Mouse (Mus musculus): ENCODE results near the gene Dnmbp. TPM values are rescaled to one million over a fixed set of nuclear protein-coding genes. Genes with fewer than 3 reads are reported as not detected.

Gene Dnmbp
- 0.02 TPM in 1 of 2 replicates, not detected in the other for polyA plus RNA-seq (2012)

- H3K4me1 ChIP-seq (ENCODE audit: control insufficient read depth): peaks cover 9% of the 10 kb centered on the region
- no peaks in the 10 kb centered on the region for H3K36me3 ChIP-seq (ENCODE audit: control insufficient read depth)
- H3K9me3 ChIP-seq (ENCODE audit: control insufficient read depth, low read length): no peaks in the 10 kb centered on the region
- TF ChIP-seq TAL1 (IDR thresholded peaks at IDR 0.05; ENCODE audit: low read length): no peak
- no peak for TF ChIP-seq GATA1 (IDR thresholded peaks at IDR 0.05; ENCODE audit: low read length)
- H3K4me3 ChIP-seq (replicated peaks): peak within 1 kb of the TSS; percentile 64
- H3K27me3 ChIP-seq (ENCODE audit: control insufficient read depth): peaks cover 26% of the 10 kb centered on the region
Measured at GRCm38 (mm10) chr19:43939769-43940689, at the start of gene Dnmbp. TSS of gene Dnmbp (minus strand) at chr19:43940191.

- Histone ChIP-seq H3K4me1 (ENCODE audit: control insufficient read depth) (no peaks in the 10 kb centered on the region), H3K9me3 (ENCODE audit: control insufficient read depth, low read length) (no peaks in the 10 kb centered on the region), H3K36me3 (ENCODE audit: control insufficient read depth) (no peaks in the 10 kb centered on the region; the same call in 1 of the 2 replicates), H3K27me3 (ENCODE audit: control insufficient read depth) (peaks cover 9% of the 10 kb centered on the region), H3K4me3 (replicated peaks) (peak within 1 kb of the TSS; percentile 50)
- TF ChIP-seq GATA1 (IDR thresholded peaks at IDR 0.05; ENCODE audit: low read length): no peak
- TF ChIP-seq TAL1 (IDR thresholded peaks at IDR 0.05; ENCODE audit: low read length): no peak
Measured at GRCm38 (mm10) chr19:43986069-43986794, 46.2 kb upstream of the Dnmbp start, which contains the start of gene Cpn1. TSS of gene Cpn1 (minus strand) at chr19:43986556.

DNA sequence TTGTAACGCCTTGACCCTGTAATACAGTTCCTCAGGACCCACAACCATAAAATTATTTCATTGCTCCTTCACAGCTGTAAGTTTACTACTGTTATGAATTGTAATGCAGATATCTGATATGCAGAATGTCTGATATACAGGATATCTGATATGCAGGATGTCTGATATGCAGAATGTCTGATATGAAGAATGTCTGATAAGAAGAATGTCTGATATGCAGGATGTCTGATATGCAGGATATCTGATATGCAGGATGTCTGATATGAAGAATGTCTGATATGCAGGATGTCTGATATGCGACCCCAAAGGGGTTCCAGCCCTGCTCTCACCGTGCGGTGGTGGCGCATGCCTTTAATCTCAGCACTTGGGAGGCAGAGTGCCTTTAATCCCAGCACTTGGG is 42.0 kb upstream of the Dnmbp start:
- TF ChIP-seq GATA1 (IDR thresholded peaks at IDR 0.05; ENCODE audit: low read length): no peak
- TF ChIP-seq TAL1 (IDR thresholded peaks at IDR 0.05; ENCODE audit: low read length): no peak
- H3K27me3 ChIP-seq (ENCODE audit: control insufficient read depth): peaks cover 9% of the 10 kb centered on the region

GRCm38 (mm10) chr19:43980711-43981110 is 40.7 kb upstream of the Dnmbp start:
- TF ChIP-seq GATA1 (IDR thresholded peaks at IDR 0.05; ENCODE audit: low read length) (no peak), TAL1 (IDR thresholded peaks at IDR 0.05; ENCODE audit: low read length) (no peak)
- no peaks in the 10 kb centered on the region for H3K9me3 ChIP-seq (ENCODE audit: control insufficient read depth, low read length)
- H3K4me3 ChIP-seq (replicated peaks): no peak overlapping the region
- H3K36me3 ChIP-seq (ENCODE audit: control insufficient read depth): no peaks in the 10 kb centered on the region; the same call in 1 of the 2 replicates
- H3K4me1 ChIP-seq (ENCODE audit: control insufficient read depth): no peaks in the 10 kb centered on the region
- H3K27me3 ChIP-seq (ENCODE audit: control insufficient read depth): peaks cover under 1% of the 10 kb centered on the region; the same call in 1 of the 2 replicates

More for the DNA sequence above, 42.0 kb upstream of the Dnmbp start:
- H3K4me1 ChIP-seq (ENCODE audit: control insufficient read depth): no peaks in the 10 kb centered on the region
- no peak overlapping the region for H3K4me3 ChIP-seq (replicated peaks)
- no peaks in the 10 kb centered on the region for H3K9me3 ChIP-seq (ENCODE audit: control insufficient read depth, low read length)
- H3K36me3 ChIP-seq (ENCODE audit: control insufficient read depth): no peaks in the 10 kb centered on the region; the same call in 1 of the 2 replicates

GRCm38 (mm10) chr19:43977799-43978198 is 37.8 kb upstream of the Dnmbp start:
- Histone ChIP-seq H3K9me3 (ENCODE audit: control insufficient read depth, low read length) (no peaks in the 10 kb centered on the region), H3K36me3 (ENCODE audit: control insufficient read depth) (no peaks in the 10 kb centered on the region; the same call in 1 of the 2 replicates), H3K4me3 (replicated peaks) (no peak overlapping the region), H3K27me3 (ENCODE audit: control insufficient read depth) (no peaks in the 10 kb centered on the region), H3K4me1 (ENCODE audit: control insufficient read depth) (no peaks in the 10 kb centered on the region)
- TF ChIP-seq GATA1 (IDR thresholded peaks at IDR 0.05; ENCODE audit: low read length): no peak
- TF ChIP-seq TAL1 (IDR thresholded peaks at IDR 0.05; ENCODE audit: low read length): no peak

DNA sequence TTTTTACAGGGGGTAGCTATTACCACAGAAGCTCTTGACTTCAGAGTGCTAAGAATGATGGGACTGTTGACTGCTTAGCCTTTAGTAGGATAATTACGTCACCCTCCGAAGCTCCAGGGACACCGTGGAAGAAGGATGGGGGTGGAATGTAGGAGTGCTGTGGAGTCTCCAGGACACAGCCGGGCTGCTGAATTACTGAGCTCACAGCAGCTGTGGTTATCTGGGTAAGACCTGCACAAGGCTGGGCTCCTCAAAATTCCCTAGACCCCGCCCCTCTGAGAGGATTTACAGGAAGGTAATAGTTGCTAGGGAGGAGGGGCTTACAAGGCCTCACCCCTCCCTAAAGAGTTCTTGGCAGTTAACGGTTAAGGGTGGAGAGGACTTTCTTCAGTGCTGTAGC is 36.7 kb upstream of the Dnmbp start:
- H3K36me3 ChIP-seq (ENCODE audit: control insufficient read depth): no peaks in the 10 kb centered on the region; the same call in 1 of the 2 replicates
- no peaks in the 10 kb centered on the region for H3K9me3 ChIP-seq (ENCODE audit: control insufficient read depth, low read length)
- H3K4me3 ChIP-seq (replicated peaks): no peak overlapping the region
- TF ChIP-seq TAL1 (IDR thresholded peaks at IDR 0.05; ENCODE audit: low read length) (no peak), GATA1 (IDR thresholded peaks at IDR 0.05; ENCODE audit: low read length) (no peak)
- no peaks in the 10 kb centered on the region for H3K4me1 ChIP-seq (ENCODE audit: control insufficient read depth)
- H3K27me3 ChIP-seq (ENCODE audit: control insufficient read depth): no peaks in the 10 kb centered on the region

- TF ChIP-seq GATA1 (IDR thresholded peaks at IDR 0.05; ENCODE audit: low read length): no peak
- TF ChIP-seq TAL1 (IDR thresholded peaks at IDR 0.05; ENCODE audit: low read length): no peak
- H3K27me3 ChIP-seq (ENCODE audit: control insufficient read depth): no peaks in the 10 kb centered on the region
- H3K9me3 ChIP-seq (ENCODE audit: control insufficient read depth, low read length): no peaks in the 10 kb centered on the region
- H3K4me1 ChIP-seq (ENCODE audit: control insufficient read depth): no peaks in the 10 kb centered on the region
- no peaks in the 10 kb centered on the region; the same call in 1 of the 2 replicates for H3K36me3 ChIP-seq (ENCODE audit: control insufficient read depth)
- H3K4me3 ChIP-seq (replicated peaks): no peak overlapping the region
Measured at GRCm38 (mm10) chr19:43974221-43974620, 34.2 kb upstream of the Dnmbp start.

DNA sequence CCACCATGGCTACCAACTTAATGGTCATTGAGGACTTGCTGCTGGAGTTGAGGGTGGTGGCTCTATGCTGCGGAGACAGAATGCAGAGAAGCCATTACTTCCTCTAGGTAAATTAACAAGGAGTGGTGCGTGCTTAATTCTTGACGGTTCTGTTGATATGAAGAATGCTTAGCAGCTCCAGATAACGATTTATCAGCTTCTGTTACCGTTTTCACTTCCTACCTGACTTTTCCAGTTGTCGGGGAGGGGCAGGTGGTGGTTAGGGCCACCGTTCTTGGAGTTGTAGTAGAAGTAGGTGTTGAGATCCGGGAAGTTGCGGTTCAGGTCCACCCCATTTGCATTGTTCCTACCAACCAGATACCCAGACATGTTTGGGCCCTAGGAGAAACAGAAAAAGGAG is 33.7 kb upstream of the Dnmbp start:
- Histone ChIP-seq H3K4me3 (replicated peaks) (no peak overlapping the region), H3K36me3 (ENCODE audit: control insufficient read depth) (no peaks in the 10 kb centered on the region; the same call in 1 of the 2 replicates)
- TF ChIP-seq GATA1 (IDR thresholded peaks at IDR 0.05; ENCODE audit: low read length): no peak
- TF ChIP-seq TAL1 (IDR thresholded peaks at IDR 0.05; ENCODE audit: low read length): no peak

GRCm38 (mm10) chr19:43972129-43972528 is 32.1 kb upstream of the Dnmbp start:
- H3K27me3 ChIP-seq (ENCODE audit: control insufficient read depth): no peaks in the 10 kb centered on the region
- no peaks in the 10 kb centered on the region; the same call in 1 of the 2 replicates for H3K36me3 ChIP-seq (ENCODE audit: control insufficient read depth)
- TF ChIP-seq TAL1 (IDR thresholded peaks at IDR 0.05; ENCODE audit: low read length) (no peak), GATA1 (IDR thresholded peaks at IDR 0.05; ENCODE audit: low read length) (no peak)

More for the DNA sequence above, 33.7 kb upstream of the Dnmbp start:
- H3K9me3 ChIP-seq (ENCODE audit: control insufficient read depth, low read length): no peaks in the 10 kb centered on the region
- no peaks in the 10 kb centered on the region for H3K4me1 ChIP-seq (ENCODE audit: control insufficient read depth)
- no peaks in the 10 kb centered on the region for H3K27me3 ChIP-seq (ENCODE audit: control insufficient read depth)

More at GRCm38 (mm10) chr19:43972129-43972528, 32.1 kb upstream of the Dnmbp start:
- Histone ChIP-seq H3K4me3 (replicated peaks) (no peak overlapping the region), H3K4me1 (ENCODE audit: control insufficient read depth) (no peaks in the 10 kb centered on the region), H3K9me3 (ENCODE audit: control insufficient read depth, low read length) (no peaks in the 10 kb centered on the region)
